Mouse (Mus musculus): ENCODE data around the gene Cntn3. TPM values are rescaled to one million over a fixed set of nuclear protein-coding genes. Genes with fewer than 3 reads are reported as not detected.
"Not testable (repeated sequence)": the region's sequence is repeated elsewhere in the genome, so short reads cannot be mapped to it uniquely, and the experiment has no call there.

The Cntn3 gene
- polyA plus RNA-seq (2015; fragmentation: Nextera tagmentation; extraction: Ambion mirVana): 2.6 and 3.0 TPM in 2 replicates

GRCm38 (mm10) chr6:102573001-102573400 lies at the start of gene Cntn3:
TSS of gene Cntn3 (minus strand) at chr6:102573101.
- H3K4me1 ChIP-seq (replicated peaks); H3K4me3 ChIP-seq; H3K27ac ChIP-seq; H3K9me3 ChIP-seq; ATAC-seq (ENCODE audit: low FRiP score); H3K27me3 ChIP-seq; H3K36me3 ChIP-seq; H3K4me2 ChIP-seq; H3K9ac ChIP-seq: not testable (repeated sequence)
- WGBS: 99% methylated on average over 6 of the region's 20 CpGs

- Histone ChIP-seq H3K4me3 (no peak overlapping the region), H3K27ac (no peak overlapping the region), H3K9me3 (no peaks in the 10 kb centered on the region), H3K36me3 (no peaks in the 10 kb centered on the region), H3K9ac (no peak overlapping the region), H3K4me2 (no peak overlapping the region), H3K27me3 (no peaks in the 10 kb centered on the region), H3K4me1 (replicated peaks) (no peaks in the 10 kb centered on the region)
- 74% methylated on average over 2 of the region's 2 CpGs for WGBS
- ATAC-seq (ENCODE audit: low FRiP score): no peak
Observed at GRCm38 (mm10) chr6:102600773-102601172, 27.9 kb upstream of the Cntn3 start.

DNA sequence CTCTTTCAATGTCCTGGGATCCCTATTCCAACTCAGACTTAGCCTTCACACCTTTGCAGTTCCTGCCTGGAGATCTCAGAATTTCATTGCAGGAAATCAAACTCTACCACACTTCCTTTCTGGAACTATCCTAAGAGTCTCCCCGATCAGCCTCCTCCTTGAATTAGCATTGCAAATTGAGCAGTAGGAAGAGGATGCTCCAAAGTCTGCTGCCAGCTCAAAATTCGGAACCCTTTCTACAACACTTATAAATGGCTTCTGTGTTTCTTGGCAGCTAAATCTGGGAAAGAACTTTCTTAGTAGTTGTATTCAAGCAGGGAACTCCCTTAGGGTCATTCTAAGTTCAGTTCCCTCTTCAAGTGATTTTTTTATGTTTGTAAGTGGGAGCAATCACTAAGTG lies 24.9 kb upstream of the Cntn3 start:
- Histone ChIP-seq H3K4me2 (no peak overlapping the region), H3K9ac (no peak overlapping the region), H3K27ac (no peak overlapping the region), H3K4me3 (no peak overlapping the region), H3K36me3 (no peaks in the 10 kb centered on the region), H3K4me1 (replicated peaks) (no peaks in the 10 kb centered on the region), H3K9me3 (no peaks in the 10 kb centered on the region), H3K27me3 (no peaks in the 10 kb centered on the region)
- no peak for ATAC-seq (ENCODE audit: low FRiP score)
- WGBS: 65% methylated on average over 2 of the region's 2 CpGs

DNA sequence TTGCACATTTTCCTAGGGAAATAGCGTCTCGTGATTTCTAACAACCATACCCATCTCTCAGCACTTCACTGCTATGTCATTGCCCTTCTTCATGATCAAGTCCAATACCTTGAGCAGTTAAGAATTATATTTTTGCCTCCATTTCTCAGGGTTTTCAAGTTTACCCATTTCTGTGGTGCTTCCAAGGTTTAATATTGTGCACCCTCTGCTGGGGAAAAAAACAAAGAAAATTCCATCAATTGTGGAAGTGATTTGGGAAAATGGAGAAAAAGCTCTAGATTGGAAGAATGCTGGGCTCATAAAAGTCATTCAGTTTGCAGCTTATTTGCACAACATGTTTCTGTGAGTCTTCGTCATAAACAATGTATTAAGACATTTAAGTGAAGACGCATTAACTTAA lies 17.2 kb upstream of the Cntn3 start:
- H3K4me3 ChIP-seq: no peak overlapping the region
- H3K4me1 ChIP-seq (replicated peaks): no peaks in the 10 kb centered on the region
- H3K27ac ChIP-seq: no peak overlapping the region
- ATAC-seq (ENCODE audit: low FRiP score): no peak
- no peaks in the 10 kb centered on the region for H3K9me3 ChIP-seq
- WGBS: 95% methylated on average over 4 of the region's 4 CpGs
- no peaks in the 10 kb centered on the region for H3K36me3 ChIP-seq
- no peak overlapping the region for H3K4me2 ChIP-seq
- no peak overlapping the region for H3K9ac ChIP-seq
- H3K27me3 ChIP-seq: no peaks in the 10 kb centered on the region

DNA sequence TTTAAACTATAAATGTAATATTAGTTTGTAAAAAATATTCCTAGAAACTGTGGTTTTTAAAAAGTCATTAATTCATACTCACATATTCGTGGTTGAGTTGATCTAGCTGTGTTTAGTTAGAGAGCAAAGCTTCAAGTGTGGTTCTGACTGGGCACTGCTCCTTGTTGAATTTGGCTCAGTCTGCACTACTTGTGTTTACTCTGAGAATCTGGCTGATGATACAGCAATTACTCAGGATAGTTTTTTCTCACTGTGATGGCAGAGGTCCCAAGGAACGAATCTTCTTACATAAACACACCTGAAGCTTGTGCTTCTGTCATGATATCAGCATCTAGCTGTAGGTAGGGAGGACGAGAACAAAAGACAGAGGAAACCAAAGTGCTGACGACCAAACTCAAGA lies 16.4 kb upstream of the Cntn3 start:
- no peaks in the 10 kb centered on the region for H3K36me3 ChIP-seq
- H3K4me1 ChIP-seq (replicated peaks): no peaks in the 10 kb centered on the region
- no peaks in the 10 kb centered on the region for H3K9me3 ChIP-seq
- H3K4me3 ChIP-seq: no peak overlapping the region
- no peak for ATAC-seq (ENCODE audit: low FRiP score)
- no peak overlapping the region for H3K9ac ChIP-seq
- no peak overlapping the region for H3K27ac ChIP-seq
- no peaks in the 10 kb centered on the region for H3K27me3 ChIP-seq
- 71% methylated on average over 4 of the region's 4 CpGs for WGBS
- H3K4me2 ChIP-seq: no peak overlapping the region

- Histone ChIP-seq H3K4me2 (no peak overlapping the region), H3K27me3 (no peaks in the 10 kb centered on the region), H3K27ac (no peak overlapping the region), H3K9me3 (no peaks in the 10 kb centered on the region), H3K36me3 (no peaks in the 10 kb centered on the region), H3K4me1 (replicated peaks) (no peaks in the 10 kb centered on the region), H3K9ac (no peak overlapping the region), H3K4me3 (no peak overlapping the region)
- no peak for ATAC-seq (ENCODE audit: low FRiP score)
Observed at GRCm38 (mm10) chr6:102586056-102586455, 13.2 kb upstream of the Cntn3 start.

DNA sequence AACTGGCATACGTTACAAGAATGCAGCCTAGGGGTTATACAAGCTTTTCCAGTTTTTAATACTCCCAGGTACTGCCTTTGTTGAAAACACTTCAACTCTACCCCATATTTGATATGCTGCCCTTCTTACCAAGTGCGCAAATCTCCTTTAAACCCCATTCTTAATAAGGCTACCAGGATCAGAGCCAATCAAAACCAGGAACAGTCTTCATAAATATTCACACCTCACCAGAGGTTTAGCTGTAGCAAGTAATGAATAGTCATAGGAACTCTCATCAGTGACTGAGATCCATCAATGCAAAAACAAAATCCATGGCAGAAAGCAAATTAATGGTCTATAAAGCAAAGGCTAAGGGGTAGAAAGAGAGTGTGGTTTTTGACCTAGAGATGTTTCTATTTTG lies 10.7 kb upstream of the Cntn3 start:
- Histone ChIP-seq H3K36me3 (no peaks in the 10 kb centered on the region), H3K4me1 (replicated peaks) (no peaks in the 10 kb centered on the region), H3K9ac (no peak overlapping the region), H3K9me3 (no peaks in the 10 kb centered on the region), H3K27me3 (no peaks in the 10 kb centered on the region), H3K27ac (no peak overlapping the region), H3K4me3 (no peak overlapping the region), H3K4me2 (no peak overlapping the region)
- WGBS: 78% methylated on average over 2 of the region's 2 CpGs
- no peak for ATAC-seq (ENCODE audit: low FRiP score)

DNA sequence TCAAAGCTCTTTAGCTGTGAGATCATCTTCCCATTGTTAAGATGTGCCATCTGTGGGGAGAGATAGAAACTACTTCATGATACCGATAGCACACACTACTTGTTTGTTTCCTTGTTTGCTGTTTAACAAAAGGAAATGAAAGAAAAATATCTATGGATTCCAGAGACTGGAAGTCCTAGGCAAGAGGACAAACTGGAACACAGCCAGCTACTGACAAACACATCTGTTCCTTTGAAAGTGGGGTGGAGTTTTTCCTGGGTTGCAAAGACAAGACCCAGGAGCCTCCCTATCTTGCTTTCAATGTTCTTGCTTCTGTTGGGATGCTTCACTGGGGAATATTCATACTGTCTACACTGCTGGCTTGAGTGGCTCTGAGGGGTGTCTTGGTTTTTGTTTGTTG lies 5.4 kb downstream of the Cntn3 start:
- Histone ChIP-seq H3K36me3 (no peaks in the 10 kb centered on the region), H3K4me1 (replicated peaks) (peaks cover 16% of the 10 kb centered on the region; the same call in 1 of the 2 replicates), H3K27me3 (no peaks in the 10 kb centered on the region), H3K27ac (no peak overlapping the region), H3K4me2 (no peak overlapping the region), H3K4me3 (no peak overlapping the region), H3K9ac (no peak overlapping the region), H3K9me3 (no peaks in the 10 kb centered on the region)
- 68% methylated on average over 1 of the region's 1 CpGs for WGBS
- no peak for ATAC-seq (ENCODE audit: low FRiP score)

DNA sequence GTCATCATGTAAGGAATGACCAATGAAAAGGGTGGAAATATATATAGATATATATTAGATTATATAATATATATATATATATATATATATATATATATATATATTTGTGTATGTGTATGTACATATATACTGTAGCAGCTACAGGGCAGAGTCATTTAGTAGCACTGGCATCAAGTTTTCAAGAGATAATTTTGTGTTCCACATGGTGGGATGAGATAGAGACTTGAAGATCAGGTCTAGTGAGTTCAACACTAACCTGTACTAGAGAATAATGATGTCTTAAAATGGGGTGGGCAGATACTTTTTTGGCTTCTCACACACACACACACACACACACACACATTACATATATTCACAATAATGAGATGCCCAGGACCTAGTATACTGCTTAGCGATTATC lies 7.7 kb downstream of the Cntn3 start:
- no peak for ATAC-seq (ENCODE audit: low FRiP score)
- no peaks in the 10 kb centered on the region for H3K9me3 ChIP-seq
- peaks cover 18% of the 10 kb centered on the region; the same call in 1 of the 2 replicates for H3K4me1 ChIP-seq (replicated peaks)
- H3K27me3 ChIP-seq: no peaks in the 10 kb centered on the region
- H3K36me3 ChIP-seq: no peaks in the 10 kb centered on the region
- no peak overlapping the region for H3K4me2 ChIP-seq
- H3K9ac ChIP-seq: no peak overlapping the region
- no peak overlapping the region for H3K4me3 ChIP-seq
- 100% methylated on average over 1 of the region's 1 CpGs for WGBS
- no peak overlapping the region for H3K27ac ChIP-seq

- H3K4me2 ChIP-seq: peak overlapping the region; percentile 83
- H3K27me3 ChIP-seq: no peaks in the 10 kb centered on the region
- under 1% methylated on average over 60 of the region's 63 CpGs for WGBS
- peak; percentile 99 for ATAC-seq (ENCODE audit: low FRiP score)
- H3K36me3 ChIP-seq: no peaks in the 10 kb centered on the region
- H3K9me3 ChIP-seq: no peaks in the 10 kb centered on the region
- peak overlapping the region; percentile 76 for H3K9ac ChIP-seq
- H3K4me3 ChIP-seq: peak overlapping the region; percentile 64
- peaks cover 18% of the 10 kb centered on the region; the same call in 1 of the 2 replicates for H3K4me1 ChIP-seq (replicated peaks)
- H3K27ac ChIP-seq: peak overlapping the region; percentile 45
Observed at GRCm38 (mm10) chr6:102564011-102564731, 8.7 kb downstream of the Cntn3 start.

- no peak for ATAC-seq (ENCODE audit: low FRiP score)
- 0 out of 2 replicates have a peak overlapping the region, but pooled peaks have one; percentile 45 for H3K27ac ChIP-seq
- 9% methylated on average over 7 of the region's 7 CpGs for WGBS
Observed at GRCm38 (mm10) chr6:102563431-102563830, 9.5 kb downstream of the Cntn3 start.

GRCm38 (mm10) chr6:102557521-102557920 lies 15.4 kb downstream of the Cntn3 start:
- Histone ChIP-seq H3K36me3 (no peaks in the 10 kb centered on the region), H3K9me3 (no peaks in the 10 kb centered on the region), H3K27me3 (no peaks in the 10 kb centered on the region), H3K4me1 (replicated peaks) (0 out of 2 replicates have a peak, but pooled peaks cover 3% of the 10 kb centered on the region), H3K4me3 (no peak overlapping the region), H3K9ac (no peak overlapping the region), H3K4me2 (no peak overlapping the region), H3K27ac (no peak overlapping the region)
- no peak for ATAC-seq (ENCODE audit: low FRiP score)
- whole genome bisulfite sequencing: 87% methylated on average over 3 of the region's 3 CpGs

More at GRCm38 (mm10) chr6:102563431-102563830, 9.5 kb downstream of the Cntn3 start:
- H3K27me3 ChIP-seq: no peaks in the 10 kb centered on the region
- peaks cover 18% of the 10 kb centered on the region; the same call in 1 of the 2 replicates for H3K4me1 ChIP-seq (replicated peaks)
- peak overlapping the region; percentile 83 for H3K4me2 ChIP-seq
- peak overlapping the region; percentile 64 for H3K4me3 ChIP-seq
- no peaks in the 10 kb centered on the region for H3K36me3 ChIP-seq
- H3K9ac ChIP-seq: peak overlapping the region; percentile 76
- H3K9me3 ChIP-seq: no peaks in the 10 kb centered on the region

DNA sequence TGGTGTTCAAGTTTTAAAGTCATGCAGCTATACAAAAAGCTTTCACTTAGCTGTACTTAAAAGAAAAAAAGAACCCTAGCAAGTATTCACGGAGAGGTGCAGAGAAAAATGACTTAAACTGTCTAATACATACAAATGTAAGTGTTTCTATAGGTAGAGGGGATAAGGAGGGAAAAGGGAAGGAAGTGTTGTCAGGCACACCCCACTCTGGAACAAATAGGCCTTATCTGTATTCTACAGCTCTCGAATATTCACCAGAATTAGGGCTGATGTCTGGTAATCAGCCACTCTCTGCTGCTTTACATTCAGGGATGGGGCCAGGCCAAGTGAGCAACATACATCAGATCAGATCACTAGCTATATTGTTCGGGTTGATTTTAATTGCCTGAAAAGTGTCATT lies 16.4 kb downstream of the Cntn3 start:
- Histone ChIP-seq H3K9ac (no peak overlapping the region), H3K4me2 (no peak overlapping the region), H3K27me3 (no peaks in the 10 kb centered on the region), H3K36me3 (no peaks in the 10 kb centered on the region), H3K4me1 (replicated peaks) (no peaks in the 10 kb centered on the region), H3K27ac (no peak overlapping the region), H3K4me3 (no peak overlapping the region), H3K9me3 (no peaks in the 10 kb centered on the region)
- WGBS: 66% methylated on average over 3 of the region's 3 CpGs
- no peak for ATAC-seq (ENCODE audit: low FRiP score)

Measured in hindbrain, embryonic 13.5 days (tissue).